Mouse (Mus musculus) embryonic facial prominence, embryonic 11.5 days (tissue): ENCODE measurements around the gene Rab44. TPM values are rescaled to one million over a fixed set of nuclear protein-coding genes. Genes with fewer than 3 reads are reported as not detected.

ENCODE experiments used
- ATAC-seq: fragments of 200-750 bp; cut with Nextera tagmentation; replicated peaks from 2 replicates; pipeline ENCODE4 v1.8.0; 2017; ENCODE audit warnings: low read depth; ENCODE audit not compliant: insufficient number of reproducible peaks, low FRiP score, low TSS enrichment
- DNase-seq: peaks from one replicate; pipeline ENCODE4 v3.0.0-alpha.2; 2015; ENCODE audit warnings: low spot score
- H3K27ac ChIP-seq: fragments of 300-500 bp; sonication (generic); replicated peaks from 2 replicates; pipeline ENCODE4 v1.5.1; 2014; ENCODE audit warnings: mild to moderate bottlenecking, low read depth, low read length, control low read depth
- H3K27me3 ChIP-seq: fragments of 300-500 bp; sonication (generic); 2 replicates; pipeline ENCODE4 v1.6.1; 2014; ENCODE audit warnings: mild to moderate bottlenecking, low read length, moderate library complexity, mixed read lengths; ENCODE audit not compliant: control insufficient read depth, insufficient read depth
- H3K36me3 ChIP-seq: fragments of 300-500 bp; sonication (generic); replicated peaks from 2 replicates; pipeline ENCODE4 v1.6.1; 2014; ENCODE audit warnings: low read depth, mild to moderate bottlenecking, low read length, moderate library complexity, mixed read lengths; ENCODE audit not compliant: control insufficient read depth, insufficient read depth
- H3K4me1 ChIP-seq: fragments of 300-500 bp; sonication (generic); 2 replicates; pipeline ENCODE4 v1.6.1; 2014; ENCODE audit warnings: low read length, mixed read lengths; ENCODE audit not compliant: control insufficient read depth, insufficient read depth
- H3K4me2 ChIP-seq: fragments of 300-500 bp; sonication (generic); 2 replicates; pipeline ENCODE4 v1.6.1; 2014; ENCODE audit warnings: low read depth, mild to moderate bottlenecking, control low read depth, low read length, moderate library complexity
- H3K4me3 ChIP-seq: fragments of 300-500 bp; sonication (generic); 2 replicates; pipeline ENCODE4 v1.5.1; 2014; ENCODE audit warnings: low read depth, low read length, control low read depth
- H3K9ac ChIP-seq: fragments of 300-500 bp; sonication (generic); replicated peaks from 2 replicates; pipeline ENCODE4 v1.6.1; 2014; ENCODE audit warnings: mild to moderate bottlenecking, control low read depth, low read length
- H3K9me3 ChIP-seq: fragments of 300-500 bp; sonication (generic); replicated peaks from 2 replicates; pipeline ENCODE4 v1.6.1; 2016; ENCODE audit warnings: mild to moderate bottlenecking, low read length, inconsistent platforms, mixed read lengths; ENCODE audit not compliant: control insufficient read depth
- WGBS: fragments of 180-500 bp; shearing (Covaris S2); extraction: QIAGEN DNeasy Blood & Tissue Kit; methylation state at CpG from one replicate; pipeline ENCODE4 v1.1.7; 2014; 5-methylcytosine and 5-hydroxymethylcytosine counted together
- polyA plus RNA-seq: library from polyadenylated mRNA; unstranded; fragments of >200 nt; fragmentation: Nextera tagmentation; extraction: Ambion mirVana; gene quantifications from 2 replicates; pipeline ENCODE4 v1.2.1, GENCODE M21; 2014

Gene Rab44
- polyA plus RNA-seq, 1 experiment from 2014 or later = 0.66 TPM

- Histone ChIP-seq H3K9ac (no peak overlapping the region), H3K4me1 (no peaks in the 10 kb centered on the region), H3K4me3 (no peak overlapping the region), H3K36me3 (no peaks in the 10 kb centered on the region), H3K27ac (no peak overlapping the region), H3K27me3 (no peaks in the 10 kb centered on the region), H3K9me3 (no peaks in the 10 kb centered on the region; the same call in 1 of the 2 replicates), H3K4me2 (no peak overlapping the region)
- DNase-seq (no peak), ATAC-seq (no peak)
- 91% methylated on average over 8 of the region's 8 CpGs for whole genome bisulfite sequencing
These were observed 42.9 kb downstream of the Rab44 start for GRCm38 (mm10) chr17:29156866-29157265.

- 93% methylated on average over 15 of the region's 15 CpGs for WGBS
- Histone ChIP-seq H3K4me2 (no peak overlapping the region), H3K9ac (no peak overlapping the region), H3K27me3 (no peaks in the 10 kb centered on the region), H3K36me3 (no peaks in the 10 kb centered on the region), H3K4me3 (no peak overlapping the region), H3K9me3 (no peaks in the 10 kb centered on the region; the same call in 1 of the 2 replicates), H3K27ac (no peak overlapping the region), H3K4me1 (no peaks in the 10 kb centered on the region)
- ATAC-seq (no peak), DNase-seq (no peak)
These were observed 45.0 kb downstream of the Rab44 start for GRCm38 (mm10) chr17:29158899-29159298.

GRCm38 (mm10) chr17:29159320-29159719, 45.4 kb downstream of the Rab44 start:
- no peak for ATAC-seq
- no peak overlapping the region for H3K4me3 ChIP-seq
- no peaks in the 10 kb centered on the region for H3K36me3 ChIP-seq
- H3K9ac ChIP-seq = no peak overlapping the region
- no peak overlapping the region for H3K4me2 ChIP-seq
- no peak overlapping the region for H3K27ac ChIP-seq
- no peaks in the 10 kb centered on the region for H3K4me1 ChIP-seq
- no peaks in the 10 kb centered on the region; the same call in 1 of the 2 replicates for H3K9me3 ChIP-seq
- WGBS = 86% methylated on average over 5 of the region's 5 CpGs
- no peak for DNase-seq
- no peaks in the 10 kb centered on the region for H3K27me3 ChIP-seq

GRCm38 (mm10) chr17:29159743-29160455, 46.0 kb downstream of the Rab44 start:
- no peak for ATAC-seq
- Histone ChIP-seq H3K4me1 (no peaks in the 10 kb centered on the region), H3K9ac (no peak overlapping the region), H3K36me3 (no peaks in the 10 kb centered on the region), H3K4me2 (no peak overlapping the region), H3K9me3 (no peaks in the 10 kb centered on the region; the same call in 1 of the 2 replicates), H3K27me3 (no peaks in the 10 kb centered on the region), H3K4me3 (no peak overlapping the region), H3K27ac (no peak overlapping the region)
- no peak for DNase-seq
- WGBS = 82% methylated on average over 16 of the region's 16 CpGs

- H3K4me3 ChIP-seq = no peak overlapping the region
- peaks cover 2% of the 10 kb centered on the region; the same call in 1 of the 2 replicates for H3K4me1 ChIP-seq
- H3K36me3 ChIP-seq = no peaks in the 10 kb centered on the region
- no peak overlapping the region for H3K9ac ChIP-seq
- no peaks in the 10 kb centered on the region for H3K27me3 ChIP-seq
- 96% methylated on average over 13 of the region's 13 CpGs for WGBS
- H3K4me2 ChIP-seq = no peak overlapping the region
- no peaks in the 10 kb centered on the region; the same call in 1 of the 2 replicates for H3K9me3 ChIP-seq
- H3K27ac ChIP-seq = no peak overlapping the region
- DNase-seq (no peak), ATAC-seq (no peak)
These were observed 48.4 kb downstream of the Rab44 start for GRCm38 (mm10) chr17:29162334-29162733.

- no peaks in the 10 kb centered on the region; the same call in 1 of the 2 replicates for H3K9me3 ChIP-seq
- no peak overlapping the region; the same call in 1 of the 2 replicates for H3K4me2 ChIP-seq
- peaks cover 2% of the 10 kb centered on the region; the same call in 1 of the 2 replicates for H3K4me1 ChIP-seq
- H3K27me3 ChIP-seq = no peaks in the 10 kb centered on the region
- no peak overlapping the region for H3K27ac ChIP-seq
- ATAC-seq = 0 out of 2 replicates have a peak, but pooled peaks have one; percentile 12
- 17% methylated on average over 17 of the region's 17 CpGs for WGBS
- peak; percentile 35 for DNase-seq
- no peaks in the 10 kb centered on the region for H3K36me3 ChIP-seq
- H3K4me3 ChIP-seq = no peak overlapping the region
- H3K9ac ChIP-seq = no peak overlapping the region
These were observed 50.6 kb downstream of the Rab44 start for GRCm38 (mm10) chr17:29164469-29165111.

GRCm38 (mm10) chr17:29165452-29165851, 51.5 kb downstream of the Rab44 start:
- Histone ChIP-seq H3K27ac (no peak overlapping the region), H3K9ac (no peak overlapping the region)

More at GRCm38 (mm10) chr17:29165452-29165851, 51.5 kb downstream of the Rab44 start:
- WGBS = 16% methylated on average over 6 of the region's 6 CpGs
- Histone ChIP-seq H3K4me2 (no peak overlapping the region), H3K9me3 (no peaks in the 10 kb centered on the region; the same call in 1 of the 2 replicates), H3K4me3 (no peak overlapping the region), H3K36me3 (no peaks in the 10 kb centered on the region), H3K4me1 (peaks cover 2% of the 10 kb centered on the region; the same call in 1 of the 2 replicates), H3K27me3 (no peaks in the 10 kb centered on the region)
- ATAC-seq (no peak), DNase-seq (no peak)
